Mouse (Mus musculus): ENCODE data around the gene Pithd1. TPM values are rescaled to one million over a fixed set of nuclear protein-coding genes. Genes with fewer than 3 reads are reported as not detected.

Pithd1 gene
- polyA plus RNA-seq, 1 experiment from 2014 or later = 51.9 TPM

- Histone ChIP-seq H3K4me1 (ENCODE audit: control insufficient read depth, insufficient read depth, low read length) (peaks cover 4% of the 10 kb centered on the region), H3K4me3 (ENCODE audit: low read depth, low read length) (no peak overlapping the region), H3K9ac (ENCODE audit: low read depth, low read length) (no peak overlapping the region), H3K36me3 (ENCODE audit: control insufficient read depth, insufficient read depth, low read length) (peaks cover 10% of the 10 kb centered on the region; the same call in 1 of the 2 replicates), H3K27me3 (ENCODE audit: control insufficient read depth, insufficient read depth, low read length) (no peaks in the 10 kb centered on the region), H3K9me3 (replicated peaks; ENCODE audit: control insufficient read depth, low read length) (no peaks in the 10 kb centered on the region), H3K4me2 (no peak overlapping the region), H3K27ac (ENCODE audit: low read depth, low read length) (no peak overlapping the region)
- no peak for ATAC-seq (replicated peaks; ENCODE audit: insufficient number of reproducible peaks, low FRiP score, low TSS enrichment)
- WGBS (ENCODE audit: insufficient replicate concordance) = 76% methylated on average over 7 of the region's 7 CpGs
Measured at GRCm38 (mm10) chr4:135938858-135939257, 48.2 kb downstream of the Pithd1 start.

- Histone ChIP-seq H3K4me3 (ENCODE audit: low read depth, low read length) (no peak overlapping the region), H3K9me3 (replicated peaks; ENCODE audit: control insufficient read depth, low read length) (no peaks in the 10 kb centered on the region), H3K27ac (ENCODE audit: low read depth, low read length) (peak overlapping the region; percentile 46; the same call in 1 of the 2 replicates), H3K4me2 (no peak overlapping the region), H3K27me3 (ENCODE audit: control insufficient read depth, insufficient read depth, low read length) (no peaks in the 10 kb centered on the region), H3K36me3 (ENCODE audit: control insufficient read depth, insufficient read depth, low read length) (0 out of 2 replicates have a peak, but pooled peaks cover 6% of the 10 kb centered on the region), H3K9ac (ENCODE audit: low read depth, low read length) (no peak overlapping the region), H3K4me1 (ENCODE audit: control insufficient read depth, insufficient read depth, low read length) (peaks cover 4% of the 10 kb centered on the region; the same call in 1 of the 2 replicates)
- ATAC-seq (replicated peaks; ENCODE audit: insufficient number of reproducible peaks, low FRiP score, low TSS enrichment) = no peak
- WGBS (ENCODE audit: insufficient replicate concordance) = 59% methylated on average over 5 of the region's 5 CpGs
Measured at GRCm38 (mm10) chr4:135935502-135935901, 51.6 kb downstream of the Pithd1 start.

GRCm38 (mm10) chr4:135934708-135935500, 52.2 kb downstream of the Pithd1 start:
- Histone ChIP-seq H3K4me2 (no peak overlapping the region), H3K9me3 (replicated peaks; ENCODE audit: control insufficient read depth, low read length) (no peaks in the 10 kb centered on the region), H3K4me1 (ENCODE audit: control insufficient read depth, insufficient read depth, low read length) (peaks cover 4% of the 10 kb centered on the region; the same call in 1 of the 2 replicates), H3K9ac (ENCODE audit: low read depth, low read length) (no peak overlapping the region), H3K27ac (ENCODE audit: low read depth, low read length) (peak overlapping the region; percentile 46; the same call in 1 of the 2 replicates), H3K27me3 (ENCODE audit: control insufficient read depth, insufficient read depth, low read length) (no peaks in the 10 kb centered on the region), H3K4me3 (ENCODE audit: low read depth, low read length) (no peak overlapping the region), H3K36me3 (ENCODE audit: control insufficient read depth, insufficient read depth, low read length) (0 out of 2 replicates have a peak, but pooled peaks cover 6% of the 10 kb centered on the region)
- 41% methylated on average over 12 of the region's 12 CpGs for WGBS (ENCODE audit: insufficient replicate concordance)
- ATAC-seq (replicated peaks; ENCODE audit: insufficient number of reproducible peaks, low FRiP score, low TSS enrichment) = no peak

- Histone ChIP-seq H3K36me3 (ENCODE audit: control insufficient read depth, insufficient read depth, low read length) (no peaks in the 10 kb centered on the region), H3K9ac (ENCODE audit: low read depth, low read length) (no peak overlapping the region), H3K9me3 (replicated peaks; ENCODE audit: control insufficient read depth, low read length) (no peaks in the 10 kb centered on the region), H3K27ac (ENCODE audit: low read depth, low read length) (no peak overlapping the region), H3K4me3 (ENCODE audit: low read depth, low read length) (no peak overlapping the region), H3K27me3 (ENCODE audit: control insufficient read depth, insufficient read depth, low read length) (no peaks in the 10 kb centered on the region), H3K4me2 (no peak overlapping the region), H3K4me1 (ENCODE audit: control insufficient read depth, insufficient read depth, low read length) (peaks cover 4% of the 10 kb centered on the region; the same call in 1 of the 2 replicates)
- ATAC-seq (replicated peaks; ENCODE audit: insufficient number of reproducible peaks, low FRiP score, low TSS enrichment) = no peak
- WGBS (ENCODE audit: insufficient replicate concordance) = 62% methylated on average over 5 of the region's 5 CpGs
Measured at GRCm38 (mm10) chr4:135931832-135932231, 55.2 kb downstream of the Pithd1 start.

- WGBS (ENCODE audit: insufficient replicate concordance) = 91% methylated on average over 8 of the region's 8 CpGs
- no peak overlapping the region for H3K4me3 ChIP-seq (ENCODE audit: low read depth, low read length)
- no peaks in the 10 kb centered on the region for H3K27me3 ChIP-seq (ENCODE audit: control insufficient read depth, insufficient read depth, low read length)
- no peaks in the 10 kb centered on the region for H3K36me3 ChIP-seq (ENCODE audit: control insufficient read depth, insufficient read depth, low read length)
- no peaks in the 10 kb centered on the region for H3K9me3 ChIP-seq (replicated peaks; ENCODE audit: control insufficient read depth, low read length)
- H3K4me2 ChIP-seq = no peak overlapping the region
- ATAC-seq (replicated peaks; ENCODE audit: insufficient number of reproducible peaks, low FRiP score, low TSS enrichment) = no peak
- H3K4me1 ChIP-seq (ENCODE audit: control insufficient read depth, insufficient read depth, low read length) = peaks cover 3% of the 10 kb centered on the region; the same call in 1 of the 2 replicates
- no peak overlapping the region for H3K9ac ChIP-seq (ENCODE audit: low read depth, low read length)
- H3K27ac ChIP-seq (ENCODE audit: low read depth, low read length) = no peak overlapping the region
Measured at GRCm38 (mm10) chr4:135930239-135930638, 56.8 kb downstream of the Pithd1 start.

- H3K36me3 ChIP-seq (ENCODE audit: control insufficient read depth, insufficient read depth, low read length) = no peaks in the 10 kb centered on the region
- no peak overlapping the region for H3K4me3 ChIP-seq (ENCODE audit: low read depth, low read length)
- H3K9me3 ChIP-seq (replicated peaks; ENCODE audit: control insufficient read depth, low read length) = no peaks in the 10 kb centered on the region
- no peak overlapping the region for H3K27ac ChIP-seq (ENCODE audit: low read depth, low read length)
- no peak for ATAC-seq (replicated peaks; ENCODE audit: insufficient number of reproducible peaks, low FRiP score, low TSS enrichment)
- 86% methylated on average over 9 of the region's 9 CpGs for WGBS (ENCODE audit: insufficient replicate concordance)
- H3K27me3 ChIP-seq (ENCODE audit: control insufficient read depth, insufficient read depth, low read length) = no peaks in the 10 kb centered on the region
- H3K9ac ChIP-seq (ENCODE audit: low read depth, low read length) = no peak overlapping the region
- H3K4me2 ChIP-seq = no peak overlapping the region
- peaks cover 2% of the 10 kb centered on the region; the same call in 1 of the 2 replicates for H3K4me1 ChIP-seq (ENCODE audit: control insufficient read depth, insufficient read depth, low read length)
Measured at GRCm38 (mm10) chr4:135929828-135930227, 57.2 kb downstream of the Pithd1 start.

- Histone ChIP-seq H3K27me3 (ENCODE audit: control insufficient read depth, insufficient read depth, low read length) (no peaks in the 10 kb centered on the region), H3K9me3 (replicated peaks; ENCODE audit: control insufficient read depth, low read length) (no peaks in the 10 kb centered on the region), H3K9ac (ENCODE audit: low read depth, low read length) (no peak overlapping the region), H3K4me1 (ENCODE audit: control insufficient read depth, insufficient read depth, low read length) (peaks cover 2% of the 10 kb centered on the region; the same call in 1 of the 2 replicates), H3K4me3 (ENCODE audit: low read depth, low read length) (no peak overlapping the region), H3K27ac (ENCODE audit: low read depth, low read length) (no peak overlapping the region), H3K4me2 (no peak overlapping the region), H3K36me3 (ENCODE audit: control insufficient read depth, insufficient read depth, low read length) (no peaks in the 10 kb centered on the region)
- ATAC-seq (replicated peaks; ENCODE audit: insufficient number of reproducible peaks, low FRiP score, low TSS enrichment) = no peak
- 81% methylated on average over 5 of the region's 5 CpGs for WGBS (ENCODE audit: insufficient replicate concordance)
Measured at GRCm38 (mm10) chr4:135929405-135929804, 57.7 kb downstream of the Pithd1 start.

GRCm38 (mm10) chr4:135928376-135928775, 58.7 kb downstream of the Pithd1 start:
- no peak for ATAC-seq (replicated peaks; ENCODE audit: insufficient number of reproducible peaks, low FRiP score, low TSS enrichment)
- Histone ChIP-seq H3K9me3 (replicated peaks; ENCODE audit: control insufficient read depth, low read length) (no peaks in the 10 kb centered on the region), H3K27me3 (ENCODE audit: control insufficient read depth, insufficient read depth, low read length) (no peaks in the 10 kb centered on the region), H3K27ac (ENCODE audit: low read depth, low read length) (no peak overlapping the region), H3K4me2 (no peak overlapping the region), H3K4me1 (ENCODE audit: control insufficient read depth, insufficient read depth, low read length) (peaks cover 2% of the 10 kb centered on the region; the same call in 1 of the 2 replicates), H3K9ac (ENCODE audit: low read depth, low read length) (no peak overlapping the region), H3K4me3 (ENCODE audit: low read depth, low read length) (no peak overlapping the region), H3K36me3 (ENCODE audit: control insufficient read depth, insufficient read depth, low read length) (no peaks in the 10 kb centered on the region)
- WGBS (ENCODE audit: insufficient replicate concordance) = 88% methylated on average over 9 of the region's 9 CpGs

All from heart, embryonic 11.5 days (tissue).